Mouse (Mus musculus) liver, embryonic 15.5 days (tissue): ENCODE results near the gene Tmc5. TPM values are rescaled to one million over a fixed set of nuclear protein-coding genes. Genes with fewer than 3 reads are reported as not detected.

Source experiments
- ATAC-seq: fragments of 200-750 bp; cut with Nextera tagmentation; 2 replicates; pipeline ENCODE4 v1.8.0; 2017; ENCODE audit warnings: moderate number of reproducible peaks, mild to moderate bottlenecking, moderate library complexity; ENCODE audit not compliant: insufficient read depth
- H3K27ac ChIP-seq: fragments of 300-500 bp; sonication (generic); replicated peaks from 2 replicates; pipeline ENCODE4 v1.5.1; 2015; ENCODE audit warnings: mild to moderate bottlenecking, inconsistent platforms
- H3K27me3 ChIP-seq: fragments of 300-500 bp; sonication (generic); 2 replicates; pipeline ENCODE4 v1.6.1; 2015; ENCODE audit warnings: mild to moderate bottlenecking, inconsistent platforms
- H3K36me3 ChIP-seq: fragments of 300-500 bp; sonication (generic); replicated peaks from 2 replicates; pipeline ENCODE4 v1.6.1; 2015; ENCODE audit warnings: moderate library complexity, mild to moderate bottlenecking, inconsistent platforms
- H3K4me1 ChIP-seq: fragments of 300-500 bp; sonication (generic); replicated peaks from 2 replicates; pipeline ENCODE4 v1.6.1; 2015; ENCODE audit warnings: inconsistent platforms
- H3K4me2 ChIP-seq: fragments of 300-500 bp; sonication (generic); 2 replicates; pipeline ENCODE4 v1.6.1; 2015; ENCODE audit warnings: moderate library complexity, mild to moderate bottlenecking, inconsistent platforms
- H3K4me3 ChIP-seq: fragments of 300-500 bp; sonication (generic); replicated peaks from 2 replicates; pipeline ENCODE4 v1.5.1; 2015; ENCODE audit warnings: mild to moderate bottlenecking, inconsistent platforms
- H3K9ac ChIP-seq: fragments of 300-500 bp; sonication (generic); 2 replicates; pipeline ENCODE4 v1.6.1; 2015; ENCODE audit warnings: moderate library complexity, mild to moderate bottlenecking, inconsistent platforms
- H3K9me3 ChIP-seq: fragments of 300-500 bp; sonication (generic); replicated peaks from 2 replicates; pipeline ENCODE4 v1.6.1; 2016; ENCODE audit warnings: inconsistent platforms
- WGBS: fragments of 180-500 bp; shearing (Covaris S2); methylation state at CpG from one replicate; pipeline ENCODE4 v1.1.7; 2015; ENCODE audit warnings: mixed read lengths; ENCODE audit not compliant: insufficient replicate concordance; 5-methylcytosine and 5-hydroxymethylcytosine counted together
- polyA plus RNA-seq: library from polyadenylated mRNA; unstranded; fragments of >200 nt; fragmentation: Nextera tagmentation; extraction: Ambion mirVana; gene quantifications from 2 replicates; pipeline ENCODE4 v1.2.1, GENCODE M21; 2015

The Tmc5 gene
- polyA plus RNA-seq, 1 experiment from 2014 or later, result 0.03 TPM

GRCm38 (mm10) chr7:118584926-118585325, 12.2 kb upstream of the Tmc5 start:
- Histone ChIP-seq H3K4me3 (peak overlapping the region; percentile 54; the same call in 1 of the 2 replicates), H3K4me2 (peak overlapping the region; percentile 83), H3K36me3 (no peaks in the 10 kb centered on the region), H3K9ac (no peak overlapping the region), H3K27ac (no peak overlapping the region), H3K4me1 (peaks cover 13% of the 10 kb centered on the region), H3K27me3 (peaks cover 26% of the 10 kb centered on the region), H3K9me3 (no peaks in the 10 kb centered on the region)
- 55% methylated on average over 5 of the region's 5 CpGs for WGBS
- no peak for ATAC-seq

GRCm38 (mm10) chr7:118585856-118586255, 11.2 kb upstream of the Tmc5 start:
- 47% methylated on average over 6 of the region's 6 CpGs for WGBS
- Histone ChIP-seq H3K4me1 (peaks cover 13% of the 10 kb centered on the region), H3K9ac (no peak overlapping the region), H3K27ac (no peak overlapping the region), H3K9me3 (no peaks in the 10 kb centered on the region), H3K4me3 (no peak overlapping the region), H3K36me3 (no peaks in the 10 kb centered on the region), H3K4me2 (no peak overlapping the region), H3K27me3 (peaks cover 26% of the 10 kb centered on the region)
- no peak for ATAC-seq

GRCm38 (mm10) chr7:118590726-118591305, 6.3 kb upstream of the Tmc5 start:
- no peaks in the 10 kb centered on the region for H3K9me3 ChIP-seq
- no peaks in the 10 kb centered on the region for H3K36me3 ChIP-seq
- H3K27me3 ChIP-seq, result peaks cover 20% of the 10 kb centered on the region
- ATAC-seq, result no peak
- H3K27ac ChIP-seq, result no peak overlapping the region
- no peak overlapping the region for H3K4me3 ChIP-seq
- H3K4me1 ChIP-seq, result no peaks in the 10 kb centered on the region; the same call in 1 of the 2 replicates
- WGBS, result 72% methylated on average over 5 of the region's 5 CpGs
- H3K4me2 ChIP-seq, result no peak overlapping the region
- no peak overlapping the region for H3K9ac ChIP-seq

GRCm38 (mm10) chr7:118592146-118592545, 5.0 kb upstream of the Tmc5 start:
- ATAC-seq, result no peak

GRCm38 (mm10) chr7:118593567-118594407, 3.3 kb upstream of the Tmc5 start:
- 21% methylated on average over 9 of the region's 9 CpGs for WGBS
- H3K4me3 ChIP-seq, result no peak overlapping the region
- H3K36me3 ChIP-seq, result no peaks in the 10 kb centered on the region
- no peak overlapping the region for H3K27ac ChIP-seq
- H3K4me2 ChIP-seq, result no peak overlapping the region
- no peak for ATAC-seq
- no peaks in the 10 kb centered on the region; the same call in 1 of the 2 replicates for H3K4me1 ChIP-seq
- no peaks in the 10 kb centered on the region for H3K9me3 ChIP-seq
- peaks cover 45% of the 10 kb centered on the region for H3K27me3 ChIP-seq
- no peak overlapping the region for H3K9ac ChIP-seq

More at GRCm38 (mm10) chr7:118592146-118592545, 5.0 kb upstream of the Tmc5 start:
- Histone ChIP-seq H3K27ac (no peak overlapping the region), H3K4me2 (no peak overlapping the region), H3K9ac (no peak overlapping the region), H3K27me3 (peaks cover 31% of the 10 kb centered on the region), H3K9me3 (no peaks in the 10 kb centered on the region), H3K36me3 (no peaks in the 10 kb centered on the region), H3K4me1 (no peaks in the 10 kb centered on the region; the same call in 1 of the 2 replicates), H3K4me3 (no peak overlapping the region)
- 49% methylated on average over 6 of the region's 6 CpGs for whole genome bisulfite sequencing

DNA sequence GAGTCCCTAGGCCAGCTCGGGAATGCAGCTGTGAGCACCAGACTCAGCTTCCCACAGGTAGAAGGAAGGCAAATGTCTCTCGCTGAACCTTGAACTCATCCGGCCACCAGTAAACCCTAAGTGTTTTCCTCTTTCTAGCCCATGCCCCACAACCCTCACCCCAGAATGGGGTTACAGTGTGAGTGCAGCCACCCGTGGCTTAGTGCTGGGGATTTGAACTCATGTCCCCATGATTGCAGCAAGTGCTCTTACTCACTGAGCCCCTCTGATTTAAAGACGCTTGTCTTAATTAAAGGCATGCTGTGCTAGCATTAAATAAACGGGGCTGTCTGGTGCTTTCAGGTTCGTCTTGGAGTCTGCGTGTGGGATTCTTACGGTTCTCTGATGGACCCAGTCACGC, 2.5 kb upstream of the Tmc5 start:
- ATAC-seq, result no peak
- no peak overlapping the region for H3K9ac ChIP-seq
- no peak overlapping the region for H3K4me3 ChIP-seq
- no peak overlapping the region for H3K27ac ChIP-seq
- H3K4me2 ChIP-seq, result peak overlapping the region; percentile 48
- H3K27me3 ChIP-seq, result peaks cover 50% of the 10 kb centered on the region
- H3K36me3 ChIP-seq, result no peaks in the 10 kb centered on the region
- H3K9me3 ChIP-seq, result no peaks in the 10 kb centered on the region
- no peaks in the 10 kb centered on the region; the same call in 1 of the 2 replicates for H3K4me1 ChIP-seq
- WGBS, result 24% methylated on average over 10 of the region's 10 CpGs

DNA sequence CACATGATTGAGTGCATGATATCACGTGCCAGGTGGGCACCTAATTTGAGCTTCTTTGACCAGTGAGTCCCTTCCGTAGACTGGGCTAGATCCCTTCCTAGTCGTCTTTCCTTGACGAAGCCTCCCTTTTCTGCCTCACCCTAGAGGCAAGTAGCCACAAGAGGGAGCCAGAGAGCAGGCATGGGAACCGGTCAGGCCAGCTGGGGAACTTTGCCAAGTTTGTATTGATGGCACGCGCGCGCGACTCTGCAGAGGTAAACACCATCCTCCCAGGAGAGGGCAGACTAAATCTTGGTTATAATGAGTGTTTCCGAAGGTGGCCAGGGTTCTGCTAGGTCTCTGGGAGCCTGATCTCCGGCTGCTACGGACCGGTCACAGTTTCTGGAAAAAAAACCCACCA, 1.9 kb upstream of the Tmc5 start:
- H3K36me3 ChIP-seq, result no peaks in the 10 kb centered on the region
- H3K4me3 ChIP-seq, result no peak overlapping the region; the same call in 1 of the 2 replicates
- no peaks in the 10 kb centered on the region; the same call in 1 of the 2 replicates for H3K4me1 ChIP-seq
- no peak overlapping the region for H3K27ac ChIP-seq
- peak; percentile 30 for ATAC-seq
- no peaks in the 10 kb centered on the region for H3K9me3 ChIP-seq
- H3K9ac ChIP-seq, result no peak overlapping the region
- WGBS, result 3% methylated on average over 14 of the region's 14 CpGs
- peaks cover 54% of the 10 kb centered on the region for H3K27me3 ChIP-seq
- peak overlapping the region; percentile 48 for H3K4me2 ChIP-seq

- 70% methylated on average over 11 of the region's 11 CpGs for WGBS
- H3K27ac ChIP-seq, result no peak overlapping the region
- no peaks in the 10 kb centered on the region for H3K36me3 ChIP-seq
- H3K4me3 ChIP-seq, result no peak overlapping the region
- no peaks in the 10 kb centered on the region; the same call in 1 of the 2 replicates for H3K4me1 ChIP-seq
- ATAC-seq, result no peak
- no peak overlapping the region for H3K4me2 ChIP-seq
- H3K9ac ChIP-seq, result no peak overlapping the region
- H3K9me3 ChIP-seq, result no peaks in the 10 kb centered on the region
- H3K27me3 ChIP-seq, result peaks cover 54% of the 10 kb centered on the region
Observed at GRCm38 (mm10) chr7:118596271-118596670, 826 bp upstream of the Tmc5 start.

DNA sequence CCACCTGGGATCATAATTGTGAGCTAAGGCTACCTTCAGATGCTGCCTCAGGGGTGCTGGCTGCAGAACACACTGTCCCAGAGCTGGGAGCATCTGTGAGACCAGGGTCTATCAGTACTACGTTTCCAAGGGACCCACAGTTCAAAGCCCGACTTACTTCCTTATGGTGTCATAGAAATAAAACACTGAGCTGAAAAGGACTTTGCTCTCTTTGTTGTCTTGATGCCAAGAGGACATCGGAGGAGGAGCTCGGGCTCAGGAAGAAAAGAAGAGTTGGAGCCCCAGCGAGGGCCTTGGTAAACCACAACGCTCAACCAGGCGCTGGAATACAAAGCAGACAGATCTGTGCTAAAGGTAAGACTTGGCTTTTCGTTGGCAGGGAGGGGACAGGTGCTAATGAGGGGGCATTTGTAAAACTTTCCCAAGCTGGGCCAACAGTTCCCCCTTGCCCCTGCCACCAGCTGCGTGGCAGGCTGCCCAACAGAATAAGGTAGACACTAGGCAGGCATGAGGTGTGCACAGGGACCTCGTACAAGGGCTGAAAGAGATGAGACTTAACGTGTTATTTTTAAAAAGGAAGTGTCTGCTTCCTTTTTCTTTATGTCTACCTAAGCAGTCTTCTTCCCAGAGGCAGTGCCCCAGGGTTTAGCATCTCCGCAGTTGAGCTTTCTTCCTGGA, 3.0 kb downstream of the Tmc5 start:
- Histone ChIP-seq H3K27me3 (peaks cover 36% of the 10 kb centered on the region), H3K9ac (no peak overlapping the region), H3K27ac (no peak overlapping the region), H3K36me3 (no peaks in the 10 kb centered on the region), H3K9me3 (no peaks in the 10 kb centered on the region), H3K4me3 (no peak overlapping the region), H3K4me2 (no peak overlapping the region), H3K4me1 (no peaks in the 10 kb centered on the region; the same call in 1 of the 2 replicates)
- ATAC-seq, result no peak
- 37% methylated on average over 12 of the region's 12 CpGs for WGBS

GRCm38 (mm10) chr7:118604842-118605241, 7.7 kb downstream of the Tmc5 start:
- Histone ChIP-seq H3K36me3 (no peaks in the 10 kb centered on the region), H3K4me2 (no peak overlapping the region), H3K27me3 (peaks cover 1% of the 10 kb centered on the region; the same call in 1 of the 2 replicates), H3K4me3 (no peak overlapping the region), H3K4me1 (no peaks in the 10 kb centered on the region), H3K9me3 (no peaks in the 10 kb centered on the region), H3K9ac (no peak overlapping the region), H3K27ac (no peak overlapping the region)
- no peak for ATAC-seq
- WGBS, result 73% methylated on average over 8 of the region's 8 CpGs

GRCm38 (mm10) chr7:118609815-118610214, 12.7 kb downstream of the Tmc5 start:
- Histone ChIP-seq H3K9me3 (no peaks in the 10 kb centered on the region), H3K4me2 (no peak overlapping the region), H3K27me3 (no peaks in the 10 kb centered on the region), H3K36me3 (no peaks in the 10 kb centered on the region), H3K4me1 (peaks cover 3% of the 10 kb centered on the region; the same call in 1 of the 2 replicates), H3K27ac (no peak overlapping the region), H3K4me3 (no peak overlapping the region), H3K9ac (no peak overlapping the region)
- ATAC-seq, result no peak
- WGBS, result 62% methylated on average over 7 of the region's 7 CpGs
